Comparison of ENCODE assay signal across 8 mouse cellular contexts in the genomic region with DNA sequence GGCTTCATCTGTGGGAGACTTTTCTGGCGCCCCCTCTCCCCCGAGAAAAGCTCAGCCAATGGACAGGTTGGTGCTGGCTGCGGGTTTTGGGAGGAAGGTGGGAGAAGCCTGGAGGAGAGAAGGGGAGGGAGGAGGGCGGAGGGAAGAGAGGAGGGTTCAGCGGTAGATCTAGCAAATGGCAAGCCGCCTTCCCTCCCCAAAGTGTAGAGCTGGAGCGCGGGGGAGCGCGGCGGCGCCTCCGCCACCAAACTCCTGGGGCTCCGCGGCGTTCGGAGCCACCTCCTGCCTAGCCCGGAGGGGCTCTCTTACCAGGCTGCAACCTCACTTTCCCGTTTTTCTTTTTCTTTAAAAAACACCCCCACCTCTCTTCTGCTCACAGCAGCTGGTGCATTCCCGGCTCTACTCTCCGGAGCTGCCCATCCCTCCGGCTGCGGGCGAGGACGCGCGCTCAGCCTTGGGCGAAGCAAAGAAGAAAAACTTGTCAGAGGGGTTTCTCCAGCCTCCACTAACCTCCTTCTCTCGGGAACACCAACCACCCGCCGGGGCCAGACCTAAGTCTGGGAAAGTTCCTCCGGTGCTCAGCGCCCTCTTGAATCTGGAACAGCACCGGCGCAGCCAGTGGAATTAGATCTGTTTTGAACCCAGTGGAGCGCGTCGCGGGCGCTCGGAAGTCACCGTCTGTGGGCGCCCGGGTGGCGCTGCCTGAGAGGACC. TPM values are rescaled to one million over a fixed set of nuclear protein-coding genes. Genes with fewer than 3 reads are reported as not detected.
DNase-seq lines count a peak whose midpoint lies in the region; ATAC-seq lines count a peak whose summit lies in the region.

TSS of gene Plxdc2 (plus strand) at position 199 of the 713 bp plus-strand sequence.

- intact Hi-C loops in left cerebral cortex, postnatal 14 days (cut with DNase I) = loop anchor here (5.0 to 10.0 kb wide), 4 partner anchors 559 to 1061 kb away; no protein-coding TSS in a partner anchor

- H3K4me3 ChIP-seq in intestine, embryonic 16.5 days (ENCODE audit: low read length) = peak within 1 kb of the TSS; percentile 67
- H3K4me3 ChIP-seq in megakaryocyte, embryonic 14.5 days (replicated peaks) = peak within 1 kb of the TSS; percentile 90

- peak; percentile 40 for ATAC-seq in granulocyte monocyte progenitor cell, adult 5-6 weeks (replicated peaks; ENCODE audit: poor library complexity, severe bottlenecking)
- peak; percentile 88 for ATAC-seq in intestine, embryonic 16.5 days

- H3K4me2 ChIP-seq in intestine, embryonic 16.5 days (ENCODE audit: low read depth, low read length) = peak within 1 kb of the TSS; percentile 77

- H3K36me3 ChIP-seq in intestine, embryonic 16.5 days (ENCODE audit: control insufficient read depth, insufficient read depth, low read length) = no peaks in the 10 kb centered on the region
- no peaks in the 10 kb centered on the region for H3K36me3 ChIP-seq in megakaryocyte, embryonic 14.5 days (replicated peaks; ENCODE audit: low read length)

- DNase-seq in adrenal gland, adult 8-10 months = peak; percentile 33
- peak; percentile 88 for DNase-seq in embryo, embryonic 9.5 days (ENCODE audit: extremely low spot score)
- peak; percentile 87 to 88 for DNase-seq in left cerebral cortex, postnatal 14 days (ENCODE audit: low spot score in 2 of 2)
- DNase-seq in right cerebral cortex, postnatal 25 days = peak; percentile 89
- DNase-seq in c-Kit-positive CD71-positive TER-119-positive erythroid progenitor cells, embryonic 14.5 days (ENCODE audit: low spot score) = no peak

- peaks cover 4% of the 10 kb centered on the region for H3K4me1 ChIP-seq in intestine, embryonic 16.5 days (ENCODE audit: control insufficient read depth, insufficient read depth, low read length)
- H3K4me1 ChIP-seq in megakaryocyte, embryonic 14.5 days = peaks cover 40% of the 10 kb centered on the region

- peak within 1 kb of the TSS; percentile 67 for H3K9ac ChIP-seq in intestine, embryonic 16.5 days (ENCODE audit: low read depth, low read length)

- H3K9me3 ChIP-seq in intestine, embryonic 16.5 days (ENCODE audit: control insufficient read depth, low read length) = no peaks in the 10 kb centered on the region
- no peaks in the 10 kb centered on the region for H3K9me3 ChIP-seq in megakaryocyte, embryonic 14.5 days

- WGBS in intestine, embryonic 16.5 days = under 1% methylated on average over 44 of the region's 45 CpGs

- no peaks in the 10 kb centered on the region for H3K27me3 ChIP-seq in intestine, embryonic 16.5 days (replicated peaks; ENCODE audit: control insufficient read depth, insufficient read depth, low read length)
- H3K27me3 ChIP-seq in megakaryocyte, embryonic 14.5 days (replicated peaks) = no peaks in the 10 kb centered on the region

- H3K27ac ChIP-seq in intestine, embryonic 16.5 days (ENCODE audit: low read length) = peak within 1 kb of the TSS; percentile 37; the same call in 1 of the 2 replicates

RNA-seq across cellular contexts. Expression of gene Plxdc2, which starts in this region (rescaled TPM):
- 10 to 100 TPM; 13.8 to 24.3 (median 20.6) TPM for total RNA-seq in adrenal gland, adult 8-10 months (2022)
- 0.17 TPM in 1 of 2 replicates, not detected in the other for total RNA-seq in granulocyte monocyte progenitor cell, adult 5-6 weeks (2014; fragmentation: Nextera tagmentation)
- total RNA-seq in granulocyte monocyte progenitor cell, adult 5-6 weeks (2017) = not detected in 2 replicates
- 12.4 and 13.3 TPM in 2 replicates for polyA plus RNA-seq in intestine, embryonic 16.5 days (2015; fragmentation: Nextera tagmentation; extraction: Ambion mirVana)
- 10 to 100 TPM; 34.1 to 35.6 TPM for total RNA-seq in left cerebral cortex, postnatal 14 days (2021)
- polyA plus RNA-seq in megakaryocyte, embryonic 14.5 days (2012; ENCODE audit: insufficient read depth, low replicate concordance) = 5.8 and 19.1 TPM in 2 replicates

Comparison
In these comparisons a context has a peak if more than half of its experiments do, and no peak if none do; other contexts are left out.
1. RNA of gene Plxdc2 (total RNA-seq): 34.1 to 35.6 TPM in left cerebral cortex, postnatal 14 days and 13.8 to 24.3 TPM in adrenal gland, adult 8-10 months; 0.17 TPM in granulocyte monocyte progenitor cell, adult 5-6 weeks; every median in the first group is over 10 times any median in the second.
2. Peak in ATAC-seq in granulocyte monocyte progenitor cell, adult 5-6 weeks; RNA of the gene not detected or under 1 TPM.